Comparison of ENCODE assay signal across 12 mouse cellular contexts in genomic region chr8:84068316-84069035, GRCm38 (mm10). TPM values are rescaled to one million over a fixed set of nuclear protein-coding genes. Genes with fewer than 3 reads are reported as not detected.
DNase-seq lines count a peak whose midpoint lies in the region; ATAC-seq and TF ChIP-seq lines count a peak whose summit lies in the region.
"Had no signal": no experiment of that assay in that cellular context is flagged by ENCODE, and none has a peak within 500 bp of the region (broad histone marks: within the 10 kb centered on the region; RNA-seq: fewer than 3 reads in every experiment).

No protein-coding gene starts in this region.

- H3K4me3 ChIP-seq in heart, embryonic 15.5 days: no peak overlapping the region
- H3K4me3 ChIP-seq in heart, embryonic 11.5 days (ENCODE audit: low read depth, low read length): no peak overlapping the region
- H3K4me3 ChIP-seq in testis, adult 2 months (ENCODE audit: control insufficient read depth, low read depth, low read length): peak overlapping the region; percentile 77
- no peak overlapping the region for H3K4me3 ChIP-seq in liver, embryonic 12.5 days

- 45% methylated on average over 12 of the region's 12 CpGs for WGBS in heart, embryonic 15.5 days
- WGBS in heart, embryonic 11.5 days (ENCODE audit: insufficient replicate concordance): 51% methylated on average over 12 of the region's 12 CpGs
- 38% methylated on average over 12 of the region's 12 CpGs for WGBS in liver, embryonic 12.5 days (ENCODE audit: insufficient replicate concordance)

- H3K4me1 ChIP-seq in heart, embryonic 15.5 days (replicated peaks): peaks cover 56% of the 10 kb centered on the region
- peaks cover 31% of the 10 kb centered on the region for H3K4me1 ChIP-seq in heart, embryonic 11.5 days (ENCODE audit: control insufficient read depth, insufficient read depth, low read length)
- H3K4me1 ChIP-seq in testis, adult 2 months (ENCODE audit: control insufficient read depth, insufficient read depth, low read length): peaks cover 33% of the 10 kb centered on the region
- peaks cover 69% of the 10 kb centered on the region for H3K4me1 ChIP-seq in liver, embryonic 12.5 days

- H3K9me3 ChIP-seq in heart, embryonic 15.5 days (replicated peaks): no peaks in the 10 kb centered on the region
- no peaks in the 10 kb centered on the region for H3K9me3 ChIP-seq in heart, embryonic 11.5 days (replicated peaks; ENCODE audit: control insufficient read depth, low read length)
- H3K9me3 ChIP-seq in liver, embryonic 12.5 days (replicated peaks): no peaks in the 10 kb centered on the region

- no peak for DNase-seq in testis, postnatal 14 days (ENCODE audit: low spot score)
- DNase-seq in urinary bladder, adult 2 months (ENCODE audit: low spot score): no peak
- no peak for DNase-seq in layer of hippocampus, postnatal 14 days (ENCODE audit: low spot score in 2 of 2)
- DNase-seq in kidney, postnatal 25 days: no peak
- DNase-seq: cerebellum, adult 2 months had no signal

- no peak for TF ChIP-seq CTCF in testis, adult 2 months (IDR thresholded peaks at IDR 0.05; ENCODE audit: control insufficient read depth, insufficient read depth, insufficient replicate concordance, low read depth, low read length)

- no peak for TF ChIP-seq POLR2A in testis, adult 2 months (IDR thresholded peaks at IDR 0.05; ENCODE audit: control insufficient read depth, low read depth, low read length)

- no peaks in the 10 kb centered on the region for H3K27me3 ChIP-seq in heart, embryonic 15.5 days
- no peaks in the 10 kb centered on the region for H3K27me3 ChIP-seq in heart, embryonic 11.5 days (ENCODE audit: control insufficient read depth, insufficient read depth, low read length)
- no peaks in the 10 kb centered on the region for H3K27me3 ChIP-seq in testis, adult 2 months (ENCODE audit: control insufficient read depth, insufficient read depth, low read length)
- no peaks in the 10 kb centered on the region for H3K27me3 ChIP-seq in liver, embryonic 12.5 days (replicated peaks)
- H3K27me3 ChIP-seq: Patski had no signal

- peak overlapping the region; percentile 58; the same call in 1 of the 2 replicates for H3K4me2 ChIP-seq in heart, embryonic 15.5 days
- H3K4me2 ChIP-seq in heart, embryonic 11.5 days: no peak overlapping the region; the same call in 1 of the 2 replicates
- peak overlapping the region; percentile 89 for H3K4me2 ChIP-seq in liver, embryonic 12.5 days

- H3K27ac ChIP-seq in heart, embryonic 15.5 days: peak overlapping the region; percentile 55
- no peak overlapping the region for H3K27ac ChIP-seq in heart, embryonic 11.5 days (ENCODE audit: low read depth, low read length)
- no peak overlapping the region for H3K27ac ChIP-seq in testis, adult 2 months (ENCODE audit: control insufficient read depth, insufficient read depth, low read depth, low read length)
- no peak overlapping the region for H3K27ac ChIP-seq in liver, embryonic 12.5 days
- H3K27ac ChIP-seq: liver, embryonic 14.5 days had no signal

- ATAC-seq in heart, embryonic 15.5 days (replicated peaks; ENCODE audit: insufficient number of reproducible peaks, insufficient read depth, low FRiP score, low read depth): no peak
- ATAC-seq in heart, embryonic 11.5 days (replicated peaks; ENCODE audit: insufficient number of reproducible peaks, low FRiP score, low TSS enrichment): no peak
- ATAC-seq in liver, embryonic 12.5 days: no peak
- ATAC-seq: Patski had no signal

- no peak overlapping the region; the same call in 1 of the 2 replicates for H3K9ac ChIP-seq in heart, embryonic 15.5 days
- H3K9ac ChIP-seq in heart, embryonic 11.5 days (ENCODE audit: low read depth, low read length): no peak overlapping the region
- H3K9ac ChIP-seq in liver, embryonic 12.5 days: peak overlapping the region; percentile 6; the same call in 1 of the 2 replicates

- no peaks in the 10 kb centered on the region for H3K36me3 ChIP-seq in heart, embryonic 15.5 days
- no peaks in the 10 kb centered on the region for H3K36me3 ChIP-seq in heart, embryonic 11.5 days (ENCODE audit: control insufficient read depth, insufficient read depth, low read length)
- no peaks in the 10 kb centered on the region for H3K36me3 ChIP-seq in testis, adult 2 months (ENCODE audit: control insufficient read depth, insufficient read depth, low read length)
- no peaks in the 10 kb centered on the region for H3K36me3 ChIP-seq in liver, embryonic 12.5 days

RNA-seq across cellular contexts. Expression of gene Rfx1, which starts 1.8 kb away (rescaled TPM):
- 4.5 and 7.4 TPM in 2 replicates for polyA plus RNA-seq in heart, embryonic 15.5 days (2015; fragmentation: Nextera tagmentation; extraction: Ambion mirVana)
- 7.5 and 7.9 TPM in 2 replicates for polyA plus RNA-seq in heart, embryonic 11.5 days (2014; fragmentation: Nextera tagmentation; extraction: Ambion mirVana)
- polyA plus RNA-seq in testis, adult 2 months (2012; rRNA removed): 83.0 and 89.5 TPM in 2 replicates
- 4.1 and 4.2 TPM in 2 replicates for polyA plus RNA-seq in liver, embryonic 12.5 days (2016; fragmentation: Nextera tagmentation; extraction: Ambion mirVana)
- 8.0 and 11.0 TPM in 2 replicates for polyA plus RNA-seq in urinary bladder, adult 2 months (2012; rRNA removed)
- 10 to 100 TPM; 20.1 to 21.0 TPM for total RNA-seq in layer of hippocampus, postnatal 14 days (2021)

RNA-seq across cellular contexts. Expression of gene Gm10643, which starts 3.5 kb away (rescaled TPM):
- 0.71 and 1.3 TPM in 2 replicates for polyA plus RNA-seq in heart, embryonic 15.5 days (2015; fragmentation: Nextera tagmentation; extraction: Ambion mirVana)
- 1.0 and 1.1 TPM in 2 replicates for polyA plus RNA-seq in heart, embryonic 11.5 days (2014; fragmentation: Nextera tagmentation; extraction: Ambion mirVana)
- 6.3 and 6.6 TPM in 2 replicates for polyA plus RNA-seq in testis, adult 2 months (2012; rRNA removed)
- polyA plus RNA-seq in liver, embryonic 12.5 days (2016; fragmentation: Nextera tagmentation; extraction: Ambion mirVana): 0.27 and 0.30 TPM in 2 replicates
- 2.0 and 2.3 TPM in 2 replicates for polyA plus RNA-seq in urinary bladder, adult 2 months (2012; rRNA removed)
- 1 to 10 TPM; 4.7 to 5.0 TPM for total RNA-seq in layer of hippocampus, postnatal 14 days (2021)

RNA-seq across cellular contexts. Expression of gene Rln3, which starts 23.7 kb away (rescaled TPM):
- polyA plus RNA-seq in heart, embryonic 15.5 days (2015; fragmentation: Nextera tagmentation; extraction: Ambion mirVana): 0.39 TPM in 1 of 2 replicates, not detected in the other
- polyA plus RNA-seq in heart, embryonic 11.5 days (2014; fragmentation: Nextera tagmentation; extraction: Ambion mirVana): not detected in 2 replicates
- polyA plus RNA-seq in testis, adult 2 months (2012; rRNA removed): 0.84 TPM in 1 of 2 replicates, not detected in the other
- not detected in 2 replicates for polyA plus RNA-seq in liver, embryonic 12.5 days (2016; fragmentation: Nextera tagmentation; extraction: Ambion mirVana)
- 0.21 and 0.30 TPM in 2 replicates for polyA plus RNA-seq in urinary bladder, adult 2 months (2012; rRNA removed)
- total RNA-seq in layer of hippocampus, postnatal 14 days (2021): not detected
- total RNA-seq: granulocyte monocyte progenitor cell, adult 5-6 weeks had no signal
- polyA plus RNA-seq: liver, embryonic 14.5 days; Patski had no signal

RNA-seq across cellular contexts. Expression of gene Il27ra, which starts 26.1 kb away (rescaled TPM):
- 5.4 and 6.6 TPM in 2 replicates for polyA plus RNA-seq in heart, embryonic 15.5 days (2015; fragmentation: Nextera tagmentation; extraction: Ambion mirVana)
- 3.5 and 4.1 TPM in 2 replicates for polyA plus RNA-seq in heart, embryonic 11.5 days (2014; fragmentation: Nextera tagmentation; extraction: Ambion mirVana)
- polyA plus RNA-seq in testis, adult 2 months (2012; rRNA removed): 0.08 and 0.12 TPM in 2 replicates
- 1.5 and 1.6 TPM in 2 replicates for polyA plus RNA-seq in liver, embryonic 12.5 days (2016; fragmentation: Nextera tagmentation; extraction: Ambion mirVana)
- 2.0 and 2.1 TPM in 2 replicates for polyA plus RNA-seq in urinary bladder, adult 2 months (2012; rRNA removed)
- 1 to 10 TPM; 1.6 to 1.8 TPM for total RNA-seq in layer of hippocampus, postnatal 14 days (2021)

RNA-seq across cellular contexts. Expression of gene Dcaf15, which starts 36.1 kb away (rescaled TPM):
- polyA plus RNA-seq in heart, embryonic 15.5 days (2015; fragmentation: Nextera tagmentation; extraction: Ambion mirVana): 4.6 and 6.8 TPM in 2 replicates
- polyA plus RNA-seq in heart, embryonic 11.5 days (2014; fragmentation: Nextera tagmentation; extraction: Ambion mirVana): 7.5 and 8.8 TPM in 2 replicates
- polyA plus RNA-seq in testis, adult 2 months (2012; rRNA removed): 210 and 216 TPM in 2 replicates
- 5.9 and 6.4 TPM in 2 replicates for polyA plus RNA-seq in liver, embryonic 12.5 days (2016; fragmentation: Nextera tagmentation; extraction: Ambion mirVana)
- 20.4 and 26.6 TPM in 2 replicates for polyA plus RNA-seq in urinary bladder, adult 2 months (2012; rRNA removed)
- total RNA-seq in layer of hippocampus, postnatal 14 days (2021): 10 to 100 TPM; 20.5 to 21.9 TPM
